Mouse (Mus musculus) kidney, adult 9 months (tissue): Measurements from ENCODE around the gene Pld3.

Experiments
- DNase-seq: peaks from one replicate; pipeline ENCODE4 v3.0.0; 2022

Pld3 gene

DNA sequence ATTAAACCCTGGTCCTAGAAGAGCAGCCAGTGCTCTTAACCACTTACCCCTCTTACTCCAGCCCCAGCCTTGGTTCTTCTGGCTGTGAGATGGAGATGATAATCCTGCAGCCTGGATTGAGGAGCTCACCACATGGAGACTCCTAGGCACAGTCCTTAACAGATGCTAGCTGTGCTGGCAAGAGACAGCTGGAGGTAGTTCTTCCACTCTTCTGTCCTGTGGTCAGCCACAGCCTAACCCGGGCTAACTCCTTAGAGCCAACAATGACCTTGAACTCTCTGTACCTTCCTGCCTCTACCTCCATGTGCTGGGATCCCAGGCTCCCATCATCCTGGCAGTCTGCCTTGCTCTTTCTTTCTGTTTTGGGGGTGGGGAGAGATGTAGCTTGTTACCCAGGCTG, 8.0 kb upstream of the Pld3 start:
- DNase-seq = no peak

DNA sequence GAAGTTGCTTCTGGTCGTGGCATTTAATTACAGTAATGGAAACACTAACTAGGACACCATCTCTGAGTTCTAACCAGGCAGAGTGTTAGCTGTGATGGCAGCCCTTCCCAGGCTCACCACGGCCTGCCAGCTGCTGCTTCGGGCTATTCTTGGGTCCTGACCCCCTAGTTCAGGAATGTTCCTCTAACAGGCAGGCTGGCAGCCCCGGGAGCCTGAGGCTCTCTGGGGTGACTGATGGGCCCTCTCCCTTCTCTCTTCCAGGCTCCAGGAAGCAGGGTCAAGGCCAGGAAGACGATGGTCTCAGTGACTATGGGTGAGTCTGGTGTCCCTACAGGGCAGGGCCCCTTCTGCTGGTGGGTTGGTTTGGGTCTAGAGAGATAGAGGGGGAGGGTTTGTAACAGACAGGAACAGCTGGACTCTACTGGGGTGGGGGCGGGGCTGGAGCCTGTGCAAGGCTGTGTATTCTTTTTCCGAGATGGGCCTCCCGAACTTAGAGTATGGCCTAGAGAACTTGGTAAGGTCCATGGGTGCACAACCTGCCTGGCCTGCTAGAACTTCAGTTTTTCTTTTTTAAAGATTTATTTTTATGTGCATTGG, 7.4 kb upstream of the Pld3 start:
- DNase-seq = no peak

DNA sequence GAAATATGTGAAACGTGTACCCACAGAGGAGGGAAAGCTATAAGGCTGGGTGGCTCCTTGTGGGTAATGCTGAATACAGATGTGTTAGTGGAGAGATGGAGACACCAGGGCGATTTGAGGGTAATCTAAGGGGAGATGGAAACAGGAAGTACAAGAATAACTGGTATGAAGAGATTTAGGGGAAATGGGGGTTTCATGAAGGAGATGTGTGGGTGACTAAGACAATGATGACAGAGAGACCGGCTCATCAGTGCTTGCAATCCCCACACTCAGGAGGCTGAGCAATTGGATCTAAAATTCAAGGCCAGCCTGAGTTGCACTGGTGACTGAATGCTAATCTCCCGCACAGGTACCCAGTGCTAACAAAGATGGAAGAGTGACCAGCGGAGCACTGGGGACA, 948 bp downstream of the Pld3 start:
- DNase-seq = no peak

DNA sequence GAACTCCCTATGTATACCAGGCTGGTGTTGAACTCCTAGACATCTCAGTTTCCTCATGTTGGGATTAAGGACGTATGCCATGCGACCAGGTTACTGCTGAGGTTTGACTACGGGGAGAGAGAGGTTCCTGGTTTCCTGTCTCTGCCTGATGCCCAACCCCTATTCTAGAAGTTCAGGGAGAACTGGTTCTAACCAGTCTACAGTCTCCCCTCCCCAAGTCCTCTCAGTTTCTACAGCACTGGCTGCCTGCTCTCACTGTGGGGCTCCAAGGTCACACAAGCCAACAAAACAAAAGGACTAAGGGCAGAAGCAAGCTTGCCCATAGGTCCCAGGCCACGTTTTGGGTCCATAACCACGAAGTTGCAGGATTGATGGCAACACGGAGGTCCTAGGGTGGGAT, 3.4 kb downstream of the Pld3 start:
- peak; percentile 27 for DNase-seq

GRCm38 (mm10) chr7:27544675-27545370, 8.2 kb downstream of the Pld3 start:
- DNase-seq = no peak

DNA sequence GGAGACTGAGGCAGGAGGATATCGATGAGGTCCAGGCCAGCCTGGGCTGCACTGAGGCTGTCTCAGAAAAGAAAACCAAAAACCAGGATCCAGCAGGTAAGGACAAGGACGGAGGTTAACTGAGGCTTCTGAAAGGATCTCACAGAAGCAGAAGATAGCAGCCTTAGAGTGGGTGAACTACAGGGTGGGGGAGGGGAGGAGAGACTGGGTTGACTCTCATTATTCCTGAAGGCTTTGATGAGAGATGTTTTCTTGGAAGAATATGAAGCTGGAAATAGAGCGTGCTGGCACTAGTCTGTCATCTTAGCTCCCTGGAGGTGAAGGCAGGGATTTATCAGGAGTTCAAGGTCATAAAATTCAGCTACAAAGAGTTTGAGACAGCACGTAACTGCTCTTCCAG, 9.2 kb downstream of the Pld3 start:
- DNase-seq = no peak

DNA sequence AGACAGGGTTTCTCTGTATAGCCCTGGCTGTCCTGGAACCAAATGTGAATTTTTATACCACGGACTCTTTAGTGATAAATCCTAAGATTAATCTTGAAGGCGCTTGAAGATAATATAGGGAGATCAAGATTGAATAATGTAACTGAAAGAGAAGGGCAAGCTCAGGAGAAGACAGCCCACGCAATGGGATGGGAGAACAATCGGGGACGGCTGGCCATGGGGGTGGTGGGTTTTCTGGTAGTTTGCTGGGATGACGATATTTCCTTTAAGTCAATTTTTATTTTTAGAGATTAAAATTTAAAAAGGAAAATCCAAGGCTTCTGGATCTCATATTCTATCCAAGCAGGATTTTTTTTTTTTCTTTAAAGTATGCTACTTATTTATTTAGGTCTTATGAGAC, 10.0 kb downstream of the Pld3 start:
- DNase-seq = no peak

DNA sequence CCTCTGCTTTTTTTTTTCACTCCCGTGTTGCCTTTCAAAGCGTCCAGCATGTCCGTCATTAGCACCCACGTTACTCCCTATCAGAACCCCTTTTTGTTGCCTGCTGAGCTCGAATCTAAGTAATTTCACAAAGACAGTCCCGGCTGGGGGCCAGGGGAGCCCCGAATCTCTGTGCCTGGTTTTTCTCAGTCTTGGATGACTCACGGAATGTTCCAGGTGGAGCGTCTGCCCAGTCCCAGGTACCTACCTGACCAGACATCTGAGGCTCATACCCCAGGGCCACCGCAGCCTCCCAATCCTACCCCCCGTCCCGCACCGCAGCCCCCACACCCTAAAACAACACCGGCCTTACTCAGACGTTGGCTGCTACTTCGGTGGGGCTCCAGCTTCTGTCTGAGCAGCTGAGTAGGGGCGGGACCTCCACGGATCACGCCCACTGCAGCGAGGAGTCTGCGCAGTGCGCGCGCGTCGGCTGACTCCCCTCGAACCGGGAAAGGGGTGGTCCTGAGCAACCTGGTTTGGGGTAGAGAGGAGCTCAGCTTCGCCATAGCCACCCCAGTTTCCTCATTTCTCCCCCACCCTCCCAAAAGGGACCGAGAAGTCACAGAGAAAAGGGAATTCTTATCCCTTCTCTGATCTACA, 10.5 kb downstream of the Pld3 start:
- peak; percentile 77 for DNase-seq

DNA sequence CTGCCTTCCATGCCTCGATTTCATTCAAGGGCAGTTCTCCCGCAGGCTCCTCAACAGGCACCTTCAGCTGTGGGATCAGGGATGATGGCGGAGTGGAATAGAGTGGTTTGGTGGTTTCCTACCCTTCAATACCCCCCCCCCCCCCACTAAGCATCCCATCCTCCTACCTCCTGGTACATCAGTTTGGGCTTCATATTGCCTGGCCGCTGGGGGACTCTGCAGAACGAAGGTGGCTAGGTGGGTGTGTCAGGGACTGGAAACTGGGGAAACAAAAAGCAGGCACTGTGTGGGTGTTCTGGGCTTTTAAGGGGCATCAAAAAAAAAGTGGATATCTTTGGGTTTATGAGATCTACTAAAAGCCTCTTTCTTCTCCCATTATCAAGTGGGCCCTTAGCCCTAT, 11.1 kb downstream of the Pld3 start:
- no peak for DNase-seq

GRCm38 (mm10) chr7:27541431-27541830, 11.6 kb downstream of the Pld3 start:
- no peak for DNase-seq

- no peak for DNase-seq
These were observed 12.1 kb downstream of the Pld3 start for GRCm38 (mm10) chr7:27540935-27541334.

DNA sequence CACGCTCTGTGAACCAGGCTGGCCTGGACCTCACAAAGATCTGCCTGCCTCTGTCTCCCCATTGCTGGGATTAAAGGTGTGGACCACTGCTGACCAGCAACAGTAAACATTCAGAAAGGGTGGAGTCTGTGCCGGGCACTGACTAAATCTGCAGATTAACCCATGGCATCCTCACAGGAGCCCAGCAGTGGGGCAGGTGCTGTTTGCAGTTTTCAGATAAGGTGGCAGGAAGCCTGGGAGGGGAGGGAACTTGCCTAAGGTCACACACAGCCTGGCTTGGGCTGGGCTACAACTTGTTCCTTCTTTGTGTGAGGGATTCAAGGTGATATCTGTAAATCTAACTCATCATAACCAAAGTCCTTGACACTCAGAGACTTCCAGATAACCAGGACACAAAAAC, 12.5 kb downstream of the Pld3 start:
- no peak for DNase-seq

GRCm38 (mm10) chr7:27538797-27539196, 14.2 kb downstream of the Pld3 start:
- no peak for DNase-seq

- no peak for DNase-seq
These were observed 15.0 kb downstream of the Pld3 start for GRCm38 (mm10) chr7:27537998-27538397.

GRCm38 (mm10) chr7:27536618-27537017, 16.4 kb downstream of the Pld3 start:
- no peak for DNase-seq

DNA sequence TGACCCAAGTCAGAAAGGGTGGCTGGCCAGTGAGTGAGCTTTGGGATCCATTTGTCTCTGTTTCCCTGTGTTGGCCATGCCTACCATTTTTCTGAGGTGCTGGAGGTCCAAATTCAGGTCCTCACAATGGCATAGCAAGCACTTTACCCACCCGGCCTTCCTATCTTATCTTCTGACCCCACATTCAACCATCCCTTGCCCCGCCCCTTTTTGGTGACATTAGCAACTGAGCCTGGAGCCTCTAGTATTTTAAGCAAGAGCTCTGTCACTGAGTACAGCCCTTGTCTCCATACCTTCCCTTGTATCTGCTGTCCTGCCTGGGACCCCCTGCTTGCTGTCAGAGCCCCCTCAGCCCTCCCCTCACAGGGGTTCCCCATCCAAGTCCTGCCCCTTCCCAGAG, 17.6 kb downstream of the Pld3 start:
- DNase-seq = no peak

GRCm38 (mm10) chr7:27532480-27533050, 20.5 kb downstream of the Pld3 start:
- DNase-seq = no peak

- DNase-seq = no peak
These were observed 21.3 kb downstream of the Pld3 start for GRCm38 (mm10) chr7:27531707-27532106.

- DNase-seq = no peak
These were observed 22.1 kb downstream of the Pld3 start for GRCm38 (mm10) chr7:27530937-27531336.

GRCm38 (mm10) chr7:27529070-27529469, 23.9 kb downstream of the Pld3 start:
- DNase-seq = no peak

- peak; percentile 76 for DNase-seq
These were observed 26.8 kb downstream of the Pld3 start for GRCm38 (mm10) chr7:27526039-27526827.

GRCm38 (mm10) chr7:27523805-27524204, 29.2 kb downstream of the Pld3 start:
- no peak for DNase-seq

DNA sequence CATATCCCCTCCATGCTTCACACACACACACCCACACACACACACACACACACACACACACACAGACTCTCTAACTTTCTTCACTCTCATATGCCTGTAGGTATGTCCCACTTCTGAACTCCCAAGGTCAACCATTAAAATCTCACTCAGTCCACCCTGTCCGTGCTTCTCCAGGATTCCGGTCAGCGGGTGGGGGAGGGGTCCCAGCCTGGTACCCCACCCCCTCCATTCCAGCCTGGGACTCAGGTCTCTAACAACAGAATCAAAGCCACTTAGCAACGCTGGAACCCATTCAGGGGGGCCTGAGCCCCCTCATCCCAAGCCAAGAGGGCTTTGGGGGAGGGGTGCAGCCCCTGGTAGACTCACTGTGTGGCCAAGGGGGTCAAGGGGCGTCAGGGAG, 30.1 kb downstream of the Pld3 start, which contains the start of gene Hipk4:
Gene Hipk4, plus strand, starts transcription at position 301 of the 400 bp plus-strand sequence.
- no peak for DNase-seq
